Mouse (Mus musculus) forebrain, embryonic 12.5 days (tissue): ENCODE measurements around the gene Lima1. TPM values are rescaled to one million over a fixed set of nuclear protein-coding genes. Genes with fewer than 3 reads are reported as not detected.
A peak's percentile ranks its signal among the peaks of the same experiment; 100 is the strongest.

Experiments used
- ATAC-seq: fragments of 200-750 bp; cut with Nextera tagmentation; 2 replicates; pipeline ENCODE4 v1.8.0; 2017; ENCODE audit warnings: moderate TSS enrichment; ENCODE audit not compliant: low FRiP score
- H3K27ac ChIP-seq: fragments of 300-500 bp; sonication (generic); 2 replicates; pipeline ENCODE4 v1.5.1; 2016; ENCODE audit warnings: mild to moderate bottlenecking
- H3K27me3 ChIP-seq: fragments of 300-500 bp; sonication (generic); 2 replicates; pipeline ENCODE4 v1.6.1; 2016; ENCODE audit warnings: mild to moderate bottlenecking
- H3K36me3 ChIP-seq: fragments of 300-500 bp; sonication (generic); replicated peaks from 2 replicates; pipeline ENCODE4 v1.6.1; 2016; ENCODE audit warnings: mild to moderate bottlenecking
- H3K4me1 ChIP-seq: fragments of 300-500 bp; sonication (generic); 2 replicates; pipeline ENCODE4 v1.6.1; 2016
- H3K4me2 ChIP-seq: fragments of 300-500 bp; sonication (generic); 2 replicates; pipeline ENCODE4 v1.6.1; 2016; ENCODE audit warnings: mild to moderate bottlenecking, moderate library complexity
- H3K4me3 ChIP-seq: fragments of 300-500 bp; sonication (generic); replicated peaks from 2 replicates; pipeline ENCODE4 v1.5.1; 2016; ENCODE audit warnings: mild to moderate bottlenecking
- H3K9ac ChIP-seq: fragments of 300-500 bp; sonication (generic); 2 replicates; pipeline ENCODE4 v1.6.1; 2016; ENCODE audit warnings: mild to moderate bottlenecking
- H3K9me3 ChIP-seq: fragments of 300-500 bp; sonication (generic); 2 replicates; pipeline ENCODE4 v1.6.1; 2016
- WGBS: fragments of 180-500 bp; shearing (Covaris S2); methylation state at CpG from one replicate; pipeline ENCODE4 v1.1.7; 2016; 5-methylcytosine and 5-hydroxymethylcytosine counted together
- polyA plus RNA-seq: library from polyadenylated mRNA; unstranded; fragments of >200 nt; fragmentation: Nextera tagmentation; extraction: Ambion mirVana; gene quantifications from 2 replicates; pipeline ENCODE4 v1.2.1, GENCODE M21; 2016

The Lima1 gene
- polyA plus RNA-seq, 1 experiment from 2014 or later = 41.0 TPM

DNA sequence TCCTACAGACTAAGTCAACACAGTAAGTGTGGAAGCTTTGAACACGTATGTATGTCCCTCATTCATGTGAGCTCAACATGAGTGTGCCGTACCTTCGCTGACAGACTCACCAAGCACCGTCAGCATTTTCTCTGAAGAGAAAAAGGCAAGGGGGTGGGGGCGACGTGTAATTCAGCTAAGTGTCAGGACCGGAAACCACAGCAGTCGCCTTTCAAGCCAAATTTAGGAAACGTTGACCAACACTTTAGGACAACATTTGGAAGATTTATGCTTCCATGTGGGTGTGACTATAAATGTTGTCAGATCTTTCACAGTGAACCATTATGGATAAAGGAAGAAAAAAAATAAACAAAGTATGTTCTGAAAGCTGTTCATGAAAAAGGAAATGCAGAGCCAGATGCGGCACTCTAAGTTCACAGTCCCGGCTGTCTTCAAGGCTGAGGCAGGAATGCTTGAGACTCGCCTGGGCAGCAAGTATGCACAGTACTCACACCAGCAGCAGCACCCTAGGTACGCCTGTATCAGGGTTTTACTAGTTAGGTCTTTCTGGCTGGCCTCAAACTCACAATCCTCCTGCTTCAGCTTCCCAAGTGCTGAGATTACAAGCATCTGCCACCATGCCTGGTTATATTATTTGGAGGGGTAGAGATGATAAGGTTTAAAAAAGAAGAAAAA, 27.9 kb downstream of the Lima1 start:
- Histone ChIP-seq H3K4me2 (no peak overlapping the region), H3K4me3 (no peak overlapping the region), H3K36me3 (no peaks in the 10 kb centered on the region), H3K9ac (no peak overlapping the region), H3K9me3 (no peaks in the 10 kb centered on the region), H3K27me3 (no peaks in the 10 kb centered on the region), H3K27ac (no peak overlapping the region), H3K4me1 (peaks cover 2% of the 10 kb centered on the region; the same call in 1 of the 2 replicates)
- ATAC-seq = no peak
- WGBS = 72% methylated on average over 13 of the region's 13 CpGs

DNA sequence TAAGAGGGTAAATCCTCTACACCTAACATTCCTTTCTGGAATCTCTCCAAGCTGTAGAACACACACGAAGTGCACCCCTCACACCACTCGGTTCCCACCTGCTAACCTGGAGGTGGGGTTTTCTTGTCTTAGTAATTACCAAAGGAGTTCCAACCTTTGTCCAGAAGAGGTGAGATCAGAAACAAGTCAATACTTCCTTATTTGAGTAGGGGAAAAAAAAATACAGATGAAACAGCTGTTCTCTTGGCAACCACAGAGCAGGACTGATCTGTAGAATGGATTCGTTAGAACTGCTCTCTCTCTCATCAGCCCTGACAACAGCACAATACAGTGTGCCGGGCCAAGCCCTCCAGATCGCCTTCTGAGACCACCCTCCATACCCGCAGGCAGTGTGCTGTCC, 28.6 kb downstream of the Lima1 start:
- no peak overlapping the region for H3K27ac ChIP-seq
- peaks cover 2% of the 10 kb centered on the region; the same call in 1 of the 2 replicates for H3K4me1 ChIP-seq
- ATAC-seq = no peak; the same call in 1 of the 2 replicates
- no peak overlapping the region for H3K9ac ChIP-seq
- no peaks in the 10 kb centered on the region for H3K9me3 ChIP-seq
- H3K27me3 ChIP-seq = no peaks in the 10 kb centered on the region
- H3K4me2 ChIP-seq = no peak overlapping the region
- H3K36me3 ChIP-seq = peaks cover 5% of the 10 kb centered on the region
- H3K4me3 ChIP-seq = no peak overlapping the region
- 30% methylated on average over 6 of the region's 6 CpGs for WGBS

DNA sequence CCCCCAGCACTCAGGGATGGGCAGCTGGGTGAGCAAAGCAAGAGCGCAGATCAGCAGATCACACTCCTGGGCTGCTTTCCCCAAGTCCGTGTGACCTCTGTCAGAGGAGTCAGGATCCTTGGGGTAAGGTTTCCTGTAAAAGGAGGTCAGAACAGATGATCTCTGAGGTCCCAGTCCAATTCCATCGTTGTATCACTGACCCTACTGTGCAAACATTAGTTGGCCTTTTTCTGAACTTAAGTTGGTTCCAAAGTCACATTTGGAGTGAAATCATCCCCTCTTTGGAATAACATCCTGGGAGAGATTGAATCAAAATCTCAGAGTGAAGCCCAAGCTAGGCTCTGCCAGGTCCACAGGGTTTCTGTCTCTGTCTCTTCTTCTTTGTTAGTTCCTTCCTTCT, 31.4 kb downstream of the Lima1 start:
- WGBS = 86% methylated on average over 3 of the region's 3 CpGs
- no peak for ATAC-seq
- Histone ChIP-seq H3K4me1 (peaks cover 2% of the 10 kb centered on the region; the same call in 1 of the 2 replicates), H3K9ac (no peak overlapping the region), H3K36me3 (peaks cover 9% of the 10 kb centered on the region), H3K4me2 (no peak overlapping the region), H3K27me3 (no peaks in the 10 kb centered on the region), H3K4me3 (no peak overlapping the region), H3K9me3 (no peaks in the 10 kb centered on the region), H3K27ac (no peak overlapping the region)

DNA sequence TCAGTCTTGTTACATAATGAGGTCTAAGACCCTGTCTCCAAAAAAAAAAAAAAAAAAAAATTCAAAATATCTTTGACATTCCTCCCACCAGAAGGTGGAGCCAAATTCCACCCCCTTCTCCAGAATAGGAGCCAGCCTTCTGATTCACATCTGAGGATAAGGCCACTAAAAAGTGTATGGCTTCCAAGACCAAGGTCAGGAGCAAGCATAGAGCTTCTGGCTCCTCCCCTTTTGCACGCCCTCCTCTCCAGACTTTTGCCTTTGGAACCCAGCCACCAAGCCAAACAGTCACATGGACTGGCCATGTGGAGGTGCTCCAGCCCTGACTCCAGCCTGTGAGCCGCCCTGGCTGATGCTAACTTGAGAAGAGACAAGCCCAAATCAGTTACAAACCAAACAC, 35.3 kb downstream of the Lima1 start:
- no peak overlapping the region for H3K27ac ChIP-seq
- peaks cover 9% of the 10 kb centered on the region for H3K36me3 ChIP-seq
- H3K9me3 ChIP-seq = no peaks in the 10 kb centered on the region
- no peak overlapping the region for H3K4me3 ChIP-seq
- no peak overlapping the region for H3K9ac ChIP-seq
- ATAC-seq = no peak
- no peak overlapping the region for H3K4me2 ChIP-seq
- H3K27me3 ChIP-seq = no peaks in the 10 kb centered on the region
- WGBS = 84% methylated on average over 2 of the region's 2 CpGs
- no peaks in the 10 kb centered on the region for H3K4me1 ChIP-seq

DNA sequence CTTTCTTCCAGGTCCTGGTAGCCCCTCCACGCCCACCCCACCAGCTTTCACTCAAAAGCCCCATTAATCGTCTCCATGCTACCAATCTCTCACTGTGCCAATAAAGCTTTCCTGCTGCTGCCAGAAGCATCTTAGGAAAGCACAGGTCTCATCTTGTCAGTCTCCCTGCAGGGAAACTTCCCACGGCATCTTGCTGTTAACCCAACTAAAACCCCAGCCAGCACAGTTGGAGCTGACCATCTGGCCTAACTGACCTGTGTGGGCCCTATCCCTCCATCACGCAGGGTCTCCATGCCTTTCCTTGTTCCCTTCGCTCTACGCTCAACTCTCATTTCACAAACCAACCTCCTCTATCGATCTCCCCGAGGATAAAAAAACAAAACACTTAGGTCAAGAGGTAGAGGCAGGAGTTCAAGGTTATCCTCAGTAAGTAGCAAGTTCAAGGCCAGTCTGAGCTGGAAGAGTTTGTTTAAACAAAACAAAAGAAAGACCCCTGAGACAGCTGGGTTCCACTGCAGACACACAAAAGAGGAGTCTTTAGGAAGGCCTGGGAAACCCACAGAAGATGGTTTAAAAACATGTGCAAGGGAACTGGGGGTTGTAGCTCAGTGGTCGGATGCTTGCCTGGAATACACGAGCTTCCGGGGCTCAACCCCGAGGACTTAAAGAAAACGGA, 36.0 kb downstream of the Lima1 start:
- Histone ChIP-seq H3K9me3 (no peaks in the 10 kb centered on the region), H3K27me3 (no peaks in the 10 kb centered on the region), H3K4me1 (no peaks in the 10 kb centered on the region), H3K4me2 (no peak overlapping the region), H3K4me3 (no peak overlapping the region), H3K36me3 (peaks cover 9% of the 10 kb centered on the region), H3K27ac (no peak overlapping the region), H3K9ac (no peak overlapping the region)
- WGBS = 91% methylated on average over 13 of the region's 13 CpGs
- no peak for ATAC-seq

DNA sequence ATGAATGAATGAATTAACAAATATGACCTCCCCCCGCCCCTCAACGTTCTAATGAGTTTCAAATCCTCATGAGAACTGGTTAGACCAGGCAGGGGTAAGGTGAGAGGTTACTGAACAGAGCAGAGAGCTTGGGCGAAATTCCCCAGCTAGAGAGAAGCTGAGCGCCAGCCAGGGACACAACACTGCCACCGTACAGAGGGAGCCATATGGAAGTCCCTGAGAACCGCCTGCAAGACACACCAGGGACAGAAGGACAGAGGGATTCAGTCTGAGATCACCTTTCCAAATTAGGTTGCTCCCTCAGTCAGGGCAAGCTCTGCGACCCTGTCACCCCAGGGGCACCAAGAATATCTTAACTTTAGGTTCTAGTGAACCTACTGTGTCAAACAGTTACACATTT, 37.7 kb downstream of the Lima1 start:
- no peaks in the 10 kb centered on the region for H3K27me3 ChIP-seq
- H3K4me1 ChIP-seq = no peaks in the 10 kb centered on the region
- no peak overlapping the region for H3K27ac ChIP-seq
- H3K36me3 ChIP-seq = peaks cover 9% of the 10 kb centered on the region
- no peaks in the 10 kb centered on the region for H3K9me3 ChIP-seq
- ATAC-seq = no peak
- H3K4me3 ChIP-seq = no peak overlapping the region
- H3K9ac ChIP-seq = no peak overlapping the region
- no peak overlapping the region for H3K4me2 ChIP-seq
- 86% methylated on average over 7 of the region's 7 CpGs for WGBS

DNA sequence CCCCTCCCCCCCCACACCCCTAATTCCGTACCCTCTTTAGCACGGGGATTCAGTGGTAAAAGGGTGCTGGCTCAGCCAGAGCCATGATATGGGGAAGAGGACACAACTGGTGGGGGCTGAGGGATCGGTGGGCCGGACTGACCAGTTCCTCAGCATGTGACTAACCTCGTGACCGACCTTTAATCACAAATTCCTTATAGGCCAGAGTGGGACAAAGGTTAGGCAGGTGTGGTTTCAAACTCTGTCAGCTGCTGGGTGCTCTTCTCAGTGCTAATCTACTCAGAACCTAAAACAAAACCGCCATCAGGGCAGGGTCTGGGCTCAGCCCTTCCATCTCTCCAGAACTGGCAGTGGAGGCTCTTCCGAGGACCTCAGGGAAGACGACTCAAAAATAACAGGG, 40.1 kb downstream of the Lima1 start:
- Histone ChIP-seq H3K9me3 (no peaks in the 10 kb centered on the region), H3K4me1 (no peaks in the 10 kb centered on the region), H3K4me2 (no peak overlapping the region), H3K27ac (no peak overlapping the region), H3K36me3 (no peaks in the 10 kb centered on the region), H3K4me3 (no peak overlapping the region), H3K27me3 (no peaks in the 10 kb centered on the region), H3K9ac (no peak overlapping the region)
- ATAC-seq = no peak
- WGBS = 77% methylated on average over 9 of the region's 9 CpGs

DNA sequence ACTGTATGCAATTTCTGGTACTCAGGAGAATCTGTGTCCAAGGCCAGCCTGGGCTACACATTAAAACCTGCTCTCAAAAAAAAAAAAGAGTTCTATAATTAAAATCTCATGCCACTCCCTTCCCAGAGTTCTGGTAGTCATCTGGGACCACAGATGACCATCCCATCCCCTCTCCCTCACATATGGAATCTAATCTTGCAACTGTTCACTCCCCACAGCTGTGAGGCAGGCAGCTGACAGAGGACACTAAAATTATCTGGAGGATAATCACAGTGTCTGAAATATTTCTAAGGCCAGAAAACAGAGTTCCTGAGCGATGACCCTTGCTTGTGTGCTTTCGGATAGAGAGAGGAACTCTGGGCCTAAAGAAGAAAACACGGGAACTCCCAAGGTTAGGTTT, 40.6 kb downstream of the Lima1 start:
- no peaks in the 10 kb centered on the region for H3K27me3 ChIP-seq
- H3K4me1 ChIP-seq = no peaks in the 10 kb centered on the region
- H3K27ac ChIP-seq = no peak overlapping the region
- no peaks in the 10 kb centered on the region for H3K9me3 ChIP-seq
- no peak overlapping the region for H3K4me3 ChIP-seq
- H3K36me3 ChIP-seq = no peaks in the 10 kb centered on the region
- no peak overlapping the region for H3K9ac ChIP-seq
- no peak for ATAC-seq
- WGBS = 89% methylated on average over 3 of the region's 3 CpGs
- H3K4me2 ChIP-seq = no peak overlapping the region

DNA sequence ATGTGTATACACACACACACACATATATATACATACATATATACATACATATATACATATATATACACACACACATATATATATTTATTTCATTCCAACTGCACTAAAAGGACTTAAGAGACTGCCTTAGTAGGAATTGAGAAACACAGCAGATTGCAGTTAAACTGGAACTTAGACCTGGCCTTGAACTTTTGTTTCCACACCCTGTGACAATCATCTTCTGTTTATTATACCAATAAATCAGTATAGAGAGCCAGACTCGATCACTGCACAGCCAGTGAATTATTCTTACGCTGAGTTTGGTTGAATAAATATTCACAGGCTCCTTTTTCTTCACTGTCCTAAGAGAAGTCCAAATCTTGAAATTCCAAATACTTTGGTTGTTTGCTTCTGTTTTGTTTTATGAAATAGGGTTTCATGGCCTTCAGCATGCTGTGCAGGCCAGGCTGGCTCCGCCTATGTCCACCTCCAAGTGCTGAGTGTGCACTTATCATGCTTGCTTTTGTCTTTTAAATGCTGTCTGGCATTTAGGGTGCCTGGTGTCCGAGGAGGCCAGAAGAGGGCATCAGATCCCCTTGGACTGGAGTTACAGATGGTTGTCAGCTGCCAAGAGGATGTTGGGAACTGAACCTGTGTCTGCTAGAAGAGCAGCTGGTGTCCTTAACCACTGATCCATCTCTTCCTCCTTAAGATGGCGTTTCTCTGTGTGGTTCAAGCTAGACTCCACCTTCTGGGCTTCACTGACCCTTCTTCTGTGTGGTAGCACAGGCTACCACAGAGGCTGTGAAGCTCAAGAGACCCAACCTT, 41.4 kb downstream of the Lima1 start:
- no peak overlapping the region for H3K27ac ChIP-seq
- no peak overlapping the region for H3K4me2 ChIP-seq
- H3K9ac ChIP-seq = no peak overlapping the region
- H3K4me1 ChIP-seq = no peaks in the 10 kb centered on the region
- H3K9me3 ChIP-seq = no peaks in the 10 kb centered on the region
- no peaks in the 10 kb centered on the region for H3K36me3 ChIP-seq
- no peak overlapping the region for H3K4me3 ChIP-seq
- ATAC-seq = no peak
- WGBS = 82% methylated on average over 5 of the region's 5 CpGs
- H3K27me3 ChIP-seq = no peaks in the 10 kb centered on the region

DNA sequence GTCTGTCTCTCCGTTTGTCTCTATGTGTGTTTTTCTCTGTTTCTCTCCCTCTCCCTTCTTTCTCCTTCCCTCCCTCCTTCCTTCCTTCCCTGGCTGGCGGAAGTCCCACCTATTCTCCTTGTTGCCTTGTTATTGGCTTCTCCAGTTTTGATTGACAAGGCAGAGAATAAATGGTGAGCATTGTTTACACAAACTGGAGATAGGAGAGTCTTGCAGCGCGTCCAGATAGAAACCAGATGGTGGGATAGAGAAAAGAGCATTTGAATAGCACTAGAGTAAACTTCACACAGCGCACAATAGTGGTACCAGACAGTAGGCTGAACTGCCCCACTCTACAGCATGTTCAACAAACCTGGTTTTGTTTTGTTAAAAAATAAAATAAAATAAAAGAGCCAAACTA, 43.7 kb downstream of the Lima1 start:
- no peak overlapping the region for H3K4me2 ChIP-seq
- H3K27ac ChIP-seq = no peak overlapping the region
- H3K4me3 ChIP-seq = no peak overlapping the region
- ATAC-seq = no peak
- peaks cover 2% of the 10 kb centered on the region; the same call in 1 of the 2 replicates for H3K4me1 ChIP-seq
- H3K27me3 ChIP-seq = no peaks in the 10 kb centered on the region
- H3K9ac ChIP-seq = no peak overlapping the region
- no peaks in the 10 kb centered on the region for H3K9me3 ChIP-seq
- no peaks in the 10 kb centered on the region for H3K36me3 ChIP-seq
- 70% methylated on average over 5 of the region's 5 CpGs for WGBS

DNA sequence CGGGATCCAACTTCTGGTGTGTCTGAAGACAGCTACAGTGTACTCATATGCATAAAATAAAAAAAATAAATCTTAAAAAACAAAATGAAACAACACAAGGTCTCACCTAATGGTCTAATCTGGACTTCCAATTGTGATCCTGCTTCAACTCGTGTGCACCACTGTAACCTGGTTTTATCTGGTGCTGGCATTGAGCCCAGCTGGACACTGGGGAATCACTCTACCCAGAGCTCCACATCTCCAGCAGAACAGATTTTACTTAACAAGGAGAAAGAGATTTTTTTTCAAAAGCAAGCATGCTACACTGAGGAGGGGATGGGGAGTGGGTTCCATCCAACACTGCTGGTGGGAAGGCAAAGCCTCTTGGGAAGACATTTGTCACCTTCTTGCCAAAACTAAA, 47.2 kb downstream of the Lima1 start:
- Histone ChIP-seq H3K4me2 (no peak overlapping the region), H3K4me1 (peaks cover 8% of the 10 kb centered on the region; the same call in 1 of the 2 replicates), H3K9ac (no peak overlapping the region), H3K27me3 (no peaks in the 10 kb centered on the region), H3K4me3 (no peak overlapping the region), H3K9me3 (no peaks in the 10 kb centered on the region), H3K27ac (no peak overlapping the region), H3K36me3 (no peaks in the 10 kb centered on the region)
- 88% methylated on average over 2 of the region's 2 CpGs for WGBS
- ATAC-seq = no peak

DNA sequence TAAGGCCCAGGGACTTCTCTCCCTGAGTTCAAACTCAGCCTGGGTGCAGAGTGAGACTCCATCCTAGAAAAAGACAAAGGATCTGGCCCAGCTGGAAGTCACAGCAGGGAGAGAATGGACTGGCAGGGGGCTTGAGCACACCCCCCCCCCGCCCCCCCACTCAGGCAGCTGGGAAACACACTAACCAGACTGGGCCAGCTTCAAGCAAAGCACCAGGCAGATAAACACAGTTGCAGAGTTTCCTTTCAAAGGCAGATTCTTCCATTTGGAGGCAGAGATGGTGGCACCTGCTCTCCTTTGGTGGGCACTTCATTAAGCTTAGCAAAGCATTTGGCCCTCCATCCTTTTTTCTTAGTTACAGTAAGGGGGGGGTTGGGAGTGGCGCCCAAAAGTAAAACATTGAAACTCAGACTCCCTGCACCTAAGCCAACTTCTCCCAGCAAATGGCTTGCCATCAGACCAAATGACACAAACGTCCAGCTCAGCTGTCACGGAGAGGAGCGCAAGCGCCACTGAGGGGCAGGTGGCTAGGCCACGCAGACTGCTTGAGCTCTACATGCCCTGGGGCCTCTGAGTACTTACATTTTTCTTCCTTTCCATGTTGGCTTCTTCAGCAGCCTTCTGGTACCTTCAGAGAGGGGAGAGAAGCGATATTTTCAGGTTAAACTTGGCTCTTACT, 48.9 kb downstream of the Lima1 start:
- Histone ChIP-seq H3K9me3 (no peaks in the 10 kb centered on the region), H3K36me3 (no peaks in the 10 kb centered on the region), H3K27me3 (no peaks in the 10 kb centered on the region), H3K9ac (no peak overlapping the region), H3K4me2 (no peak overlapping the region), H3K4me1 (peaks cover 8% of the 10 kb centered on the region; the same call in 1 of the 2 replicates), H3K27ac (peak overlapping the region; percentile 60), H3K4me3 (no peak overlapping the region)
- 0 out of 2 replicates have a peak, but pooled peaks have one; percentile 36 for ATAC-seq
- 55% methylated on average over 8 of the region's 8 CpGs for WGBS
